Mouse (Mus musculus) megakaryocyte, adult 5-6 weeks (primary cell): ENCODE results near the gene 4930452B06Rik. TPM values are rescaled to one million over a fixed set of nuclear protein-coding genes. Genes with fewer than 3 reads are reported as not detected.
A peak's percentile ranks its signal among the peaks of the same experiment; 100 is the strongest.

ENCODE experiments used
- ATAC-seq: 2 replicates; pipeline ENCODE4 v1.8.0; 2016; ENCODE audit warnings: mild to moderate bottlenecking, inconsistent platforms; ENCODE audit not compliant: poor library complexity, severe bottlenecking
- total RNA-seq, 2 experiments: library from RNA; stranded (forward) in 1 of 2; stranded (reverse) in 1 of 2; fragments of 153-499, 151-499 nt in 1 of 2; fragments of 221-1000, 200-1000 nt in 1 of 2; gene quantifications; 2 replicates each; pipeline versions ENCODE4 v1.2.3 to v1.2.4; 2015 to 2017

The 4930452B06Rik gene
- total RNA-seq, 2 experiments from 2014 or later: not detected

- no peak for ATAC-seq
These were observed 130.0 kb downstream of the 4930452B06Rik start for GRCm38 (mm10) chr14:8536024-8536423.

- no peak for ATAC-seq
These were observed 140.8 kb downstream of the 4930452B06Rik start for GRCm38 (mm10) chr14:8525232-8525631.

GRCm38 (mm10) chr14:8517681-8518080 is 148.4 kb downstream of the 4930452B06Rik start:
- peak; percentile 60; the same call in 1 of the 2 replicates for ATAC-seq

DNA sequence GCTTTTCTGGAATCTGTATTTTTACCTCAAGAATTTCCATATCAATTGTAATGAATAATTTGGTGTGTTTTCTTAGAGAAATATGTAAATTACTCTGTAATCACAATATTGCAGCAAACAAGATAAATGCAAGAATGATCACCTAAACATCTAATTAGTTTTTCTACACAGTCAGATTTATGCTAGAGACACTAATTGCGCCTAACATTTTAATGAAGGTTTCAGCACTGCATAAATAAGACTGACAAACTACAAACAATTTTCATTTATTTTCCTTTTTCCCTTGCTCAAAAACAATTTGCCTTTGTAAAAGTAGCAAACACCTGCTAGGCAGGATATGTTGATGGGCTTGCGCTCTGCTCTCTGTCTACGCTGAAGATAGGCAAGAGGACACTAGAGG is 152.0 kb downstream of the 4930452B06Rik start:
- ATAC-seq: no peak

DNA sequence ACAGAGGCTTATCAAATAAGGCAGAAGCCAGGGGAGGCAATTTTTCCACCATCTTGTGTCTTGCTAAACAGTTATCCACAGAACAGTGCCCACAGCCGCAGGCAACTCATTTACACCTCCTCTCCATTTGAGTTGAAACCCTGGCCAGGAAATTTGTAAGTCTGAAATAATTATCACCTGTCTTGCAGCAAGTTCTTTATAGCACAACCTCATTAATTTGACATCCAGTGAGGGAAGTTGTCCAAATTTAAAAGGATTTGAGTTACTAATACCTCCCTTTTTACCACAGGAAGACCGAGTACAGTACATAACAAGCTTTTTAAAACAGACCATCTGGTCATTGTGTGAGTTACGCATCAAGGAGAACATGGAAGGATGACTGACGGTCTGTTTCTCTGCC is 154.8 kb downstream of the 4930452B06Rik start:
- no peak for ATAC-seq

DNA sequence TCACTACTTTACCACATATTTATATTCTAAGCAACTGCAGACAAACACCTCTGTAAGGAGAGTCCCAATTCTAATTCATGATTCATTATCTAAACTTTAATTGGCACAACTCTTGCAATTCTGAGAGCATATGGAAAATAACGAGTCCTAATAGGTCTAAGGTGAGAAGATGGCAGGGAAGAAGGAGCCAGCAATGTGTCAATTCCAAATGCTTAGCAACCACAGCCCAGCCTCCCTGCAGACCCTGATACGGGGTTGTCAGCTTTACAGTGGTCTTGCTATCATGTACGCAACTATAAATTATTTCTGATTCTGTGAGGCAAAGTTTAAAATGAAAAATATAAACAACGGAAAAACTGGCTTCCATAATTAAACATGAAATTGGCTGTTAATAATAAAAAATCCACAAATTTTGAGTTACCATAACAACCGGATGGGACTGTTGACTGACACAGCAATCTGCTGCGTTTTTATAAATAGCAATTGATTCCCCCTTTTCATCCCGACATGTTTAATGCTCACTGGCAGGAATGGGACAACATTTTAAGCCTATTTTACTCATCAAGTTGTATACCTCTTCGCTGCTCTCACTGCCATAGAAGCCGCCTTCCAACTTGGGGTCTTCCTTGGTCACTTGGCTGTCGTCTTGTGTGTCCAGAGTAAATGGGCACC is 155.6 kb downstream of the 4930452B06Rik start:
- no peak for ATAC-seq

- ATAC-seq: no peak
These were observed 157.4 kb downstream of the 4930452B06Rik start for GRCm38 (mm10) chr14:8508669-8509068.

DNA sequence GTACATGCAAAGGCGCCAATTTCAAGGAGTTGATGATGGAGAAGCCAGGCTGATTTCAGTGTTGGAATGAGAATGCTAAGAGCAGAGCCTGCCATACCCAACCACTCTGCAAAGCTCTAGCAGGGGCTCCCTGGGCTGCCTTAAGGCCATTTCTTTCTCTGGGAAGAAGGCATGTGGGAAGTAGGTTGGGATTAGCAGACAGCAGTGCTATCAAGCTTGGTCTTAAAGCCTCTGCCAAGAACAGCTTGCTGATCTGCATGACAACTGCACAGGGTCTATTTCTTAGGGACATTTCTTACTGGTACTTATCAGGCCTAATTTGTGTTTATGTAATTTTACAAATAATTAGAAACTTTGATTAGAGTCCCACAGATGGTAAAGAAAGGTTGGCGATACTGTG is 161.8 kb downstream of the 4930452B06Rik start:
- no peak for ATAC-seq

DNA sequence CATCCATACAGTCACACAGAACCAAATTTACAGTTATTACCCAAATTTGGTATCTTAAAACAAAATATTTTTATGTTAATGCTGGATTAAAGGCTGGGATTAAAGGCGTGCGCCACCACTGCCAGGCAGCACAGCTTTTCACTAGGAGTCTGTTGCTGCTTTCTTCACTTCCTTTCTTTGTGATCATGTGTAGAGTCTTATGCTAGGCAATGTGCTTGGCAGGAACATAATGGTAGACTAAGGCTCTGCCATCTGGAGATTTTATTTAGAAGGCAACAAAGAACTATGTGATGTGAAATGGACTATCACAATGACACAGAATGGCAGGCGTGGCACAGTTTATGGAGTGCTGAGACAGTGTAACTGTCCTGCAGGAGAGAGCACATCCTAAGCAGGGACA is 162.7 kb downstream of the 4930452B06Rik start:
- ATAC-seq: no peak

GRCm38 (mm10) chr14:8502496-8502895 is 163.5 kb downstream of the 4930452B06Rik start:
- ATAC-seq: no peak

DNA sequence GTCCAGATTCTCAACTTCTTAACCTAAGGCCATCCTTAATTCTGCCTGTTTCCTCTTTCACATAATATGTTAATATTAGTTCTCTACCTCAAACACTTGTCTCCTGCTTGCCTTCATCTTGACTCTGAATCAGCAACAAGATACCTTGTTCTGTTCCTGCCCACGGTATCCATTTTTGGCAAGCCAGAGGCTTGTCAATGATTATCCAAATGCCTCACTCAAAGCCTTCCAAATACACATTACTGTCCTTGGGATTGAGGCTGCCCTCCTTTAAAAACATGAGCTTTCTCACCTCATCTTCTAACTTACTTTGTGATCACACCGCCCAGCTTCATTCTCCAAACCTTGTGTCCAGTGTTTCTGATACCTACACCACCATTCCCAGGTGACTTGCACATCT is 170.3 kb downstream of the 4930452B06Rik start:
- ATAC-seq: no peak

DNA sequence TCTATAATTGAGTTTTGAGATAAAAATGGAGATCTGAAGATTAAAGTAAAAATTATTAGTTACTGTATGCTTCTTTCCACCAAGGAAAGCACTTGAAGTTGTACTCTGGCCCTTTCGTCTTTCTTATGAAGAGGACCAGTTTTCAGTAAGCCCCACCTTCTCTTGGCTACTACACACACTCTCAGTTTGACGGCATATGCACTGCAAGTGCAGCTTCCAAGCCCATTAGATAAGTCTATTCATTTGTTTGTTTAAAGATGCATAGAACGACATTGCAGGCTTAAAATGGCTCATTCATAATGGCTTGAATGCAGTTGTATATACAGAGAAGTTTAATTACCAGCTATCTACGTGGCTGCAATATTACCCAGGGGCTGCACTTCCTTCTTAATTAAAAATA is 171.1 kb downstream of the 4930452B06Rik start:
- ATAC-seq: no peak

GRCm38 (mm10) chr14:8494260-8494659 is 171.8 kb downstream of the 4930452B06Rik start:
- no peak for ATAC-seq

GRCm38 (mm10) chr14:8478098-8478497 is 187.9 kb downstream of the 4930452B06Rik start:
- ATAC-seq: no peak

GRCm38 (mm10) chr14:8477348-8477747 is 188.7 kb downstream of the 4930452B06Rik start:
- no peak for ATAC-seq

DNA sequence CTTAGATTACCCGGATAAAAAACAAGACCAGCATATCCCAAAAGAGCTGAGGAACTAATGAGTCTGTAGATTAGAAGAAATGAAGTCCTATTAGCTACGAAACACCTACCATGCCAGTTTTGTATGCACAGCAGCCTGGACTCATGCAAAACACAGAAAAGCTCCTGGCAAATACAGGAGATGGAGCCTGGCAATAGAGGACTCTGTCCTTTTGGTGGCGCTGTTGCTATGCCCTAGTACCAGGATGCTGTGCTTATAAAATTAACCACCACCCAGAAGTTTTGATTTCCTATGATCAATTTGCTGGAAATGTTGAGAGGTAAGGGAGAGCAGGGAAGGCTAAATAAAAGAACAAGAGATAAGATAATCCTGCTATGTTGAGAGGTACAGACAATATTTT is 189.4 kb downstream of the 4930452B06Rik start:
- no peak for ATAC-seq

DNA sequence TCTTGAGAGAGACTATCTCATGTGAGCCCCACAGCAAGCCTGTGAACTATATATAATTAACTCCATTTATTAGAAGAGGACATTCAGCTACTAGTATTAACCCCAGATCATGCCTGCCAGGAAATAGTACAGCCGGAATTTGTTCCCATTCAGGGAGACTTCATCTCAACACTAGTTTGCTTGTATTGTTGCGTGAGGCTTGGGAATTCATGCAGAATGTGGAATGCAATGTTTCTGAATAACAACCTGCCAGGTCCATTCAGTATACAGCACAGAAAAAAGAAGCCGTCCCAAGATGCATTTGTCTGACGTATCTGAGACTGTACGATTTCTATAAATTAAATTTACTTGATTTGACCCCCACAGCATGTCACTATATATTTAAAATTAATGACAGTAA is 190.2 kb downstream of the 4930452B06Rik start:
- ATAC-seq: no peak

- ATAC-seq: no peak
These were observed 193.2 kb downstream of the 4930452B06Rik start for GRCm38 (mm10) chr14:8472884-8473283.

- no peak for ATAC-seq
These were observed 201.5 kb downstream of the 4930452B06Rik start for GRCm38 (mm10) chr14:8464401-8465154.

DNA sequence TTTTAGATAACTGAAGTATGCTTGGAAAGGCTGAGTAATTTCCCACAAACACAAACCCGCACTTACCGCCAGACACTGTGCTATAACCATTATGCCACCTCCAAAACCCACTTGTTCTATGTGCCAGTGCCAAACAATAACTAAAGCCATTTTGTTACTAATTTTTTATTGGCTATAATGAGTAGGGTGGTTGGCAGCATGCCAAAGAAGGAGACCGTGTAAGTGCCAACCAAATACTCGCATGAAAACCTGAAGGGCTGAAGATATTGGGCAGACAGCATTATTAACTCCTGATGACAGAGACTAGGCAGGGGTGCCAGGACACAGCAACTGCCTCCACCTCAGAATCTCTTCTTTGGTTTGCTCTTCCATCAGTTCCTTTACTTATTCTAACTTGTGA is 203.1 kb downstream of the 4930452B06Rik start:
- no peak for ATAC-seq

DNA sequence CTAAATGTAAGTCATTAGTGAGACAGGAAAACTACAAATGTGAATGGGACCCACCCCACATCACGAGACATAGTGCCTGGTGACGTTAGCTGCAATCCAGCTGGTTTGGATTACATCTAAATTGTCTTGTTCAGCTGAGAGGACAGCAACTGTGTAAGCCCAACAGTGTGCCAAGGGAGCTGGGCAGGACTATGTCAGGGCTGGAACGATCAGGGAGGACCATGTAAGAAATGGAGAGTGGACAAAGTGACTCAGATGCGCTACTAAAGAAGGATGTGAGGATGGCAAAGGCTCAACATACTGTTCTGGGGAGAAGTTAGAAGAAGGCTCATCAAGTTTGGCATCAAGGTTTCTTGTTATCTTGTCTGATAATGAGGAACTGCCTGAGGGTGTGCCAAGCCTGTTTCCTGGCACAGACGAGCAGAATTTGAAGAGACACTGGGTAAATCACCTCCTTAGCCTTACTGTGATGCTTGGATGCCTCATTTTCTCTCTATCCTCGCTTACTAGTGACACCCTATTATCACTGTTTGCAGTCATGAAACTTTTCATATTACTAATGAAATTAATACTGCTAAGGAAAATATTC is 203.6 kb downstream of the 4930452B06Rik start:
- ATAC-seq: no peak
